Mouse (Mus musculus): ENCODE measurements at regions not wholly inside any gene's neighbourhood (a gene's known extent, or its start where the extent isn't known, plus 50 kb on each side); places are given as distances from the start of the nearest gene placed in this dataset.

DNA sequence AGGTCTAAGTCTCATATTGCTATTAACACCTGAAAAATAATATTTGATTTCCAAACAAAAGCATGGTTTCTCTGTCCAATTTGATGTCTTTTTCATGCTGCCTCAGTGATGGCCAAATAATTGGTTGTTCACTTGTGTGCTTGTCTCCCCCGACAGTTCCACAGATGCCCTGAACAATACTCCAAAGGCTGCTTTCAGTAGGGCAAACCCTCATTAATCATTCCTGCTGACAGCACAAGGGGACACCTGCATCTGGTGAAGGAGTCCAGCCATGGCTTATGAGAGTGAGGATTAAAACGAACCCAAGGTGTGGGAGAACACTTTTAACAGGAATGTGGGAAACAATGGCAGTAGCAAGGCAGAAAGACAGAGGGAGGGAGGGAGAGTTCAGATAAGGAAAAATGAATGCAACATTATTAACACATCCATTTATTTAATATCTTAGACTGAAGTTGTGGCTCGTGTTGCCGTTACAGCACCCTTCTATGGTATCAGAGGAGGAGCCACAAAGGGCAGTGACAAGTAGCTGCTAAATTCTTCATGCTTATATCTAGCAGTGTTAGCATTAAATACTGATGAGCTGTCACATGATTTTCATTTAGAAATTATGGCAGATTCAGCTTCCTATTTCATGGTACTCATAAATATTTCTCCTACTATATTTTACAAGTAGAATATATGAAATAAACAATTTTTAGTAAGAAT lies 501.8 kb upstream of the Mms22l start:
- no peak for DNase-seq (ENCODE audit: low spot score)

- no peak for DNase-seq (ENCODE audit: low spot score)
Observed at GRCm38 (mm10) chr4:24006257-24006955, 489.8 kb upstream of the Mms22l start.

GRCm38 (mm10) chr4:24019178-24020104 lies 476.8 kb upstream of the Mms22l start:
- DNase-seq (ENCODE audit: low spot score): peak; percentile 10
